Mouse (Mus musculus) mouse embryonic stem cell (cell line): ENCODE measurements around the gene Kcmf1.

Experiments used
- in situ Hi-C, 2 experiments: fragments of 300-500 bp; cut with MboI; formaldehyde crosslinking; loops; 1 replicate in 1 of 2; 3 replicates in 1 of 2; pipeline ENCODE4 v1.14.3; 2019 to 2020; ENCODE audit warnings: low sequenced_read_pairs in 2 of 2, low pct_unique_long_range_greater_than_20kb in 1 of 2, mixed read lengths in 1 of 2; ENCODE audit not compliant: unreplicated experiment in 1 of 2

Gene Kcmf1

DNA sequence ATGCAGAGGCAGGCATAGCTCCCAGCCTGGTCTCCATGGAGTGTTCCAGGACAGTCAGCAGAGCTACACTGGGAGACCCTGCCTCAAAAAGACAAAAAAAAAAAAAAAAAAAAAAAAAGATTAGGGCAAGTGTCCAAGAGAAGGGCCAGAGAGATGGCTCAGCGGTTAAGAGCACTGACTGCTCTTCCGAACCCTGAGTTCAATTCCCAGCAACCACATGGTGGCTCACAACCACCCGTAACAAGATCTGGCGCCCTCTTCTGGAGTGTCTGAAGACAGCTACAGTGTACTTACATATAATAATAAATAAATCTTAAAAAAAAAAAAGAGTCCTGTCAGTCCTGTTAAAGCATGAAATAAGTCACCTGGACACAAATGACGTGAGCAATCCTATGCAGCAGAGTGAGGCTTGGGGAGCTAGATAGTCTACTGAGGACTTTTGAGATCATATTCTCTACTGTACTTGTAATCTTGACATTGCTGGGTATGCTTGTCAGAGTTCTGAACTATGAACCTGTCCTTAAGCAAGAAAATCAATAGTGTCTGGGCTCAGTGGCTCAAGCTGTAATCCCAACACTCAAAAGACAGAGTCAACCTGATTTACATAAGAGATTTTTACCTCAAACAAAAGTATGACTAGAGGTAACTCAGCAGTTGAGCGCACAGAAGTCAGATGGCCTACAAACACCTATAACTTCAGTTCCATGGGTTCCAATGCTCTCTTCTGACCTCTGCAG is 2.6 kb upstream of the Kcmf1 start:
- in situ Hi-C loops = no loop called here

DNA sequence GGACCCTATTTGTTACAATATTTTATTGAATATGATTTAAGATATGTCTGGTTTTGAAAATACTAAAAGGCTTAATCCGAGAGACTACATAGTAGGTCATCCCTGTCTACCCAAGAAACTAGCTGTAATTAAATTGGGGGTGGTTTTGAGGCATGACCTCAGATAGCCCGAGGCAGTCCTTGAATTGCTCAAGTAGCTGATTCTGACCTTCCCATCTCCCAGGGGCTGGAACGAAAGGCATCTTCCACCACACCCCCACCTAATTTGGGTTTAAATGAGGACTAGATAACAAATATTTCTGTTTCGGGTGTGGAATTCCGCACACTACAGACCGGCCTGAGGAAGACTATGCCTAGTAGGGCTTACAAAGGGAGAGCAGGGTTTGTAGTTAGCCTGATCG is 1.2 kb upstream of the Kcmf1 start:
- in situ Hi-C loops = no loop called here

DNA sequence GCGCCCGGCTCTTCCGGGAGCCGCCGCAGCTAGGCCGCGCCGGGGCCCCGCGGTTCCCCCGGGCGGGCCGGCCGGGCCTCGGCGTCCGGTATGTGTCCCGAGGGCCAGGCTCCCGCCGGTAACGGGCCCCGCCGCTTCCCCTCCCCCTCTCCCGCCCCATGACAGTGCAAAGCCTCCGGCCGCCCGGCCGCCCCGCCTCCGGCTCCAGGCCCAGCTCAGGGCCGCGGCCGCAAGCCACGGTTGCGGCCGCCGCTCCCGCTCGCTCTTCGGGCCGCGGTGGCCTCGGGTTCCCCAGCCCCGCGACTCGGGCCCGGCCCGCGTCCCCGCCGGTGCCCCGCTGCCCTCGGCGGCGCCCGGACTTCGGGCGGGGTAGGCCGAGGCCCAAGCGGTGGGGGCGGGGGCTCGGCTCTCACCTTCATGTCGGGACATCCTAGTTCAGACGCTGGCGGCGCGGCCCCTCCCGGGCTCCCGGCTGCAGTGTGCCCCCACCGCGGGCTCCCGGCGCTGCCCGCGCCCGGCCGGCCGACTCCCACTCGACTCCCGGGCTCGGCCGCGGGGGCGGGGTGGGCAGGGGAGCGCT is 488 bp downstream of the Kcmf1 start:
- in situ Hi-C loops = no loop called here

DNA sequence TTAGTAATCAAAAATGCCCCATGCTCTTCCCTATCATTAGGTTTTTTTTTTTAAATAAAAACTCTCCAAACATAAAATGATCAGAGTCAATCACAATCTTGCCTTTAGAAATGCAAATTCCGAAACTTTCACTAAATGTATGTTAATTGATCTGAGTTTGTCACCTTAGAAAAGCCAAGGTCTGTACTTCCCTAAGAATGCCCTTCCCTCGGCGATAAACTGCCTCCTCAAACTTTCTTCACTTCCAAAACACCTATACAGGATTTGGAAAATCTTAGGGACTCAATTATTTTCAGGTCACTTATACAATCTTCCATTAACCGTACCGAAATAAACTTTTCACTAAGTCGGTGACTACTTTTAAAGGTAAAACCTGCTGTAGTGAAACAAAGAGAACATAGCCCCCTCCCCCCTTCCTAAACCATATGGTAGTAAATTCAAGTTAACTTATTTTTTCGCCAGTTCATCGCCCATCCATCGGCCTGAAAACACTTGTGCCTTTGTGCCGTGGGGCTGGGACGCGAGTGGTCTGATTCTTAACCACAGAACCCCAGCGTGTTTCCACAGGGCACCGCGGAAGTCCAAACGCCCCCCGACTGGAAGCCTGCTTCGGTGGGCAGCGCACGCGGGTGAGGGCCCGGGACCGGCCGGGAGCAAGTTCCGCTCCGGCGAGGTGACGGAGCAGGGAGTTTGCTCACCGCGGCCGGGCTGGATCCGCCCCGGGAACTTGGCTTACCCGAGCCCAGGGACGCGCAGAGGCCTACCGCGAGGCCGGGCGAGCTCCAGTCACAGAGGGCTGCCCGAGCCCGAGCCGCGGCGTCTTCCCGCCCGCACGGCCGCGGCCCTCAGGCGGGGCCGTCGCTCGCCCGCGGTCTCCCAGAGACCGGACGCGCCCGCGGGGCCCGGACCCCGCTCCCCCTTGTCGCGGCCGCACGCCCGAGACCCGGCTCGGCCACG is 1.3 kb downstream of the Kcmf1 start:
- in situ Hi-C loops = no loop called here

DNA sequence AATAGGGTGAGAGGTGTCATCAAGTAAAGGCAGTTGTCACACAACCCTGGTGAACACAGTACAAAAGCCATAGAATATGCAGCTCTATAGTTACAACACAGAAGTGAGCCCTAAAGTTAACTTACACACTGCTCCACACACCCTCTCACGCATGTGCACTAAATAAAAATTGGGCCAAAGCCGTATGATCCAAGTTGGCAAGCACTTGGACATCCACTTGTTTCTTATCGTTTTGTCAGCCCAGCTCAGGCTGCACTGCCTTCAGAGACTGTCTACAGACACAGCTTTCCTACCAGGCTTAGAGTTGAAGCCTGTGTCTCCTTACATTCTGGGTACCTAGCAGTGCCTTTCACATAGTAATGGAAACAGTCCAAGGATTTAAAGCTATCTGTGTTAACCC is 4.8 kb downstream of the Kcmf1 start:
- in situ Hi-C loops = no loop called here

DNA sequence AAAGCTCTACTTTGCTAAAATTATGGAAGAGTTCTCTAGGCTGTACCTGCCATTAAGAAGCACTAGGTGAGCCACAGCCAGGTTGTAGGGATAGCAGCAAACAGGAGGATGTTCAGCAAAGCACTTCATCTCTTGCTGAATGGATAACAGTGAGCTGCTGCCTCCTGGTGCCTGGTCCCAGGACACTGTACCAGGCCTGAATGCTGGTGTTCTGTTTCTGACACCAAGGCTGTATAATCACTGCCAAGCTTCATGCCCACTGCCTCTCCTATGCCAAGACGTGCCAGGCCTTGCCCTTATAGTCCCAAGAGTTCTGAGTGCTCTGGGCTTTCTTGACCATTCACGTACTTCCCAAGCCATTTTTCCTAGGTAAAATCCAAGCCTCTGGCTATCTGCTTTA is 8.5 kb downstream of the Kcmf1 start:
- in situ Hi-C loops = no loop called here

DNA sequence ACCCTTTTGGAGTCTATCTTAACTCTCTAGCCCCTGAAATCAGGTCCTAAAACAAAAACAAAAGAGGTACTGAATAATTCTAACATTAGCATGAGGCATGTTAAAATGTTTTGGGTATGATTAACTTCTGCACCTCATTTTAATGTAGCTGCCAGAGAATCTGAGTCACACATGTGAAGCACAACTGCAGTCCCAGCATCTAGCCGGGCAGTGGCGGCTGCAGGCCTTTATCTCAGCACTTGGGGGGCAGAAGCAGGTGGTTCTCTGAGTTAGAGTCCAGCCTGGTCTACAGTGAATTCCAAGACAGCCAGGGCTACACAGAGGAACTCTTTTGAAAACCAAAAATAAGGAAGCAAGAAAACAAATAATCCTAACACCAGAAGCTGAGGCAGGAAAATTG is 11.1 kb downstream of the Kcmf1 start:
- in situ Hi-C loops = no loop called here

DNA sequence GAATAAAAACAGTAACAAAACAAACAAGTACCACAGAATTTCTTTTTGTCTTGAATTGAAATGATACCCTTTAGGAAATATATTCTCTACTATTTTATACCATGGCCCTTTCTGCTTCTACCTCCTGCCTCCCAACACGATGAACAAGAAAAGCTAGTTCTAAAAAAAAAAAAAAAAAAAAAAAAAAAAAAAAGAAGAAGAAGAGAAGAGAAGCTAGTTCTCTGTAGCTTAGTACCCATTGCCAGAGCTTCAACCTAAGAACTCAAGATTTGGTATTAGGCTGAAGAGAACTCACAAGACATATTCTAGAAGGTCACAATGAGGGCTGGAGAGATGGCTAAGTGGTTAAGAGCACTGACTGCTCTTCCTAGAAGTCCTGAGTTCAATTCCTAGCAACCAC is 14.5 kb downstream of the Kcmf1 start:
- in situ Hi-C loops = no loop called here

DNA sequence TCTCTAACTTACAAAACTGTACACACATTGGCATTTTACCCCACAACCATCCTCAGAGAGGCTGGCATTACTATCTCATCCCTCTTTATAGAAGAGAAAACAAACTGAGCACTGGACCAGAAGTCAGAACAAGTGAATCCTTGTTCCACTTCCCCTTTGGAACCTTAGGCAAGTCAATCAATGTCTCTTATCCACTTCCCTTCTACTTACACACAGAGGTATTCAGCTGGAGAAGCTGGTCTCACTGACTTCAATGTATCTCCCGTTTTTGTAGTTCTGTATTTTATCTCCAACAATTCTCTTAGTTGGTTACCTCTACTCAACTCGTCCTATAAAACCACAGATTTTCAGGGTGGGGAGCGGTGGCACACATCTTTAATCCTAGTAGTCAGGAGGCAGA is 15.0 kb downstream of the Kcmf1 start:
- in situ Hi-C loops = no loop called here

DNA sequence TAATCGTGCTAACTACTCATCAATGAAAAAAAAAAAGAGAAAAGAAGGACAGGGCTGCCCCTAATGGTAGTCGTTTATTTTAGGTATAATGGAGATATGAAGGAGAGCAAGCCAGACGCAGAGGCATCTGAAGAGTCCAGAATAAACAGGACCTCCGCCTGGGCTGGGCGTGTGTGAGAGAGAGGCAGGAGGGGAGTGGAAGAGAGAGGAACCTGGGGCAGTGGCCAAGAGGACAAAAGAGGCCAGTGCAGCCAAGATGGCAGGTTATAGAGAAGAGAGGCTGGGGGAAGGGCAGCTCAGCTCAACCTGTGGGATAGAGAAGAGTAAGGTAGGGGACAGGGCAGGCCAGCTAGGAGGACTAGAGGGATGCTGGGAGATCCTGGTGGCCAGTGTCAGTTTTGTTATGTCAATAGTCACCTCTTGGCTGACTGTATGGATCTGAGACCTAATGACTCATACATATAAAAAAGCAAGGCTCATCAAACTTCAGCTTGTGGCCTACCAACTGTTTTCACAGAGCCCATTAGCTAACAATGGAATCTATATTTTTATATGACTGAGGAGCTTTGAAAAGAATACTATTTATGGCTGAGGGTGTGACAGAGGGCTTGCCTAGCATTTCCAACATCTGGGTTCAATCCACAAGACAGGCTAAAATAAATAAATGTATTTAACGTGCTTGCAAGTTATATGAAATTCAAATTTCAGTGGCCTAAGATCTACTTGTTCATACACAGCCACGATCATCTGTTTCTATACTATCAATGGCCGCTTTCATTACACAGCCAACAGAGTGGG is 16.9 kb downstream of the Kcmf1 start:
- in situ Hi-C loops = no loop called here

DNA sequence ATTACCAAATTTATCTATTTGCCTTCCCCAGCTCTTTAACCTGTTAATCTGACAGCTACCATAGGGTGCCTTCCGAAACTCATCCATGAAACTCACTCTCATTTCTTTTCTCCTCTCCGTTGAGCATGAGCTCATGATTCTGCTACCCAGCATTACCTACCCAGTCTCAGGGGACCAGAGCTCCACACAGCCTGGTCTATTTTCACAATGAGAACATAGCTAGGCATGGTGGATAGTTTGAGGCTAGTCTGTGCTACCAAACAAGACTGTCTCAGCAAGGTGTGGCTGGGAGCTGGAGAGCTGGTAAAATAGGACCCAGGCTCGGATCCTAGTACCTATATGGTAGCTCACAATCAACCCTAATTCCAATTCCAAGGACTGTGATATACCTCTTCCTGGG is 17.6 kb downstream of the Kcmf1 start:
- in situ Hi-C loops = no loop called here

DNA sequence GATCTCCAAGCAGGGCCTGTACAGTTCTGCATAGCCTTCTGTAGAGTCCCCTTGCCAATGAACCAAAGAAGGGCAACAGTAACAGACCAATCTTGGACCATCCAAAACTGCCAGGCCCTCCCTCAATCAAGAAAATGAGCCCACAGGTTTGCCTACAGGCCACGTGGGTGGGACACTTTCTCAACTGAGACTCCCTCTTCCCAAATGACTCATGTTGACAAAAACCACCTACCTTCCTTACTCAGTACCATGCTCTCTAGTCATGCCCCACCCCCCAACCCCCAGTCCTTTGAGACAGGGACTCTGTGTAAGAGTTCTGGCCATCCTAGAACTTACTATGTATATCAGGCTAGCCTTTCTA is 18.2 kb downstream of the Kcmf1 start:
- in situ Hi-C loops = no loop called here

DNA sequence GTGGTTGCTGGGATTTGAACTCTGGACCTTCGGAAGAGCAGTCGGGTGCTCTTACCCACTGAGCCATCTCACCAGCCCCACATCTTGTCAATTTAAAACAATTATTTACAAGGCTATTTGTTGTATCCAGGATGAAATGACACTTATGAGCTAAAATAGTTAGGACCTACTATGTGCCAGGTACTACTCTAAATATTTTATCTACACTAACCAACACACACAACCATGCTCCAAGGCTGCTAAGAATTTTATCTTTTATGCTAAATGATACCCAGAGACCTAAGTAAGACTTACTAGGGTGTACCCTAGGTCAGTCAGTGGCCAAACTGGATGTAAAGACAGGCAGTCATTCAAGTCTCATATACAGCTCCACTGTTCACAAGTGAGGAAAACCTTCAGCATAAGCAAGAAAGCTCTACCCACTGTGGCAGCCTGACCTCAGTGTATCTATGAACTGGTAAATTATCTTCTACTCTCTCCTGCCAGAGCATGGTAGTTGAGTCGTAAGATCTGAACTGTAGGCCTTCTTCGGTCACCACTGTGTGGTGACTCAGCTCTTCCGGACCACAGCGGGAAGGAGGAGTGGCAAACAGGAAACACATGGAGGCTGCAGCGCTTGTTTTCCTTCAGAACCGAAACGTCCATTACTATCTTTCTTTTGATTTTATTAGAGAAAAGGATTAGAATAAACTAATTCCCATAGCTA is 18.7 kb downstream of the Kcmf1 start:
- in situ Hi-C loops = no loop called here

DNA sequence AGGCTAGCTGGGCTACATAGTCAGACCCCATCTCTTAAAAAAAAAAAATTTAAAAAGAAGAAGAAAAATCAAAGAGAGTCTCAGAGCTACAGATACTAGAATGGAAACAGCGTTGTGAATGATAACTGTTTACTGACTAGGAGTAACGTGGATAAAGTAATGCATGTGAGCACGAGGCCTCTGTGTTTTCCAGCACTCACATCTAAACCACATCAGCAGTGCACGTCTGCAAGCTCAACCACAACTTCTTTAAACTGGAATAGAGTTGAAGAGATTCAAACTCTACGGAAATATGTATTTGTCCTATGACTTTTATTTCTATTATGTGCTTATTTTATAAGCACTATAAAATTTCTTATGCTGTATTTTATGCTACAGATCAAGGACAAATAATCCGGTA is 23.1 kb downstream of the Kcmf1 start:
- in situ Hi-C loops = no loop called here

DNA sequence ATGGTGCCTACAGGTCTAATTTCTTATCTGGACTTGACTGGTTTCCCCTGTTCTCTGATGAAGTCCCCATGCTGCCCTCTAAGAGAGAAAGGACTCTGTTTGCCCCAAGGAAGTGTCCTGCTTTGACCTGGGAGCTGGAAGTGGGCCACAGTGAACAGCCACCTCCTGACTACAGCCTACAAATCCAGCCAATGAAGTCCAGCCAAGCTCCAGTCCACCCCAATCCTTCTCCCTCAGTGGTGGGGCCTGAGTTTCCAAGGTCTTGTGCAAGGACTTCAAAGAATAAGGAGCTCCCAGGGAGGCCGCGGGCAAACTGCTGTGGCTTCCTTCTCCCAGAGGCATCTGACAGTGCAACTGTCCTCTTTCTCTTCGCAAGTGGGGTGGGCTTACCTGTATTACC is 26.4 kb downstream of the Kcmf1 start:
- in situ Hi-C loops = no loop called here

DNA sequence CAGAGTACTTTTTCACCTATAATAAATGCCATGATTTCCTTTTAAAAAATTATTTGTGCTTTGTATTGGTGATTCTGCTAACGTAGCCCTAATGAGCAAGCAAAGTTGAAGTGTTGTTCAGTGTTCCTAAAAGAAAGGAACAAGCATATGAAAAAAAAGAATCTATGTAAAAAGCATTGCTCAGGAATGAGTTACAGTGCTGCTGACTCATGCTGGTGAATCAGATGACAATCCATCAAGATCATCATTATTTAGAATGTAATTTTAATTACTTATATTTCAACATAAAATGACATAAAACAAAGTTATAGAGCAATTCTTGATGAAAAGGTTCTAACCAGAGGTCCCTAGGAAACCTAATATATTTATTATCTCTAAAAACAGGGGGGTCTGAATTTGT is 27.5 kb downstream of the Kcmf1 start:
- in situ Hi-C loops = no loop called here

DNA sequence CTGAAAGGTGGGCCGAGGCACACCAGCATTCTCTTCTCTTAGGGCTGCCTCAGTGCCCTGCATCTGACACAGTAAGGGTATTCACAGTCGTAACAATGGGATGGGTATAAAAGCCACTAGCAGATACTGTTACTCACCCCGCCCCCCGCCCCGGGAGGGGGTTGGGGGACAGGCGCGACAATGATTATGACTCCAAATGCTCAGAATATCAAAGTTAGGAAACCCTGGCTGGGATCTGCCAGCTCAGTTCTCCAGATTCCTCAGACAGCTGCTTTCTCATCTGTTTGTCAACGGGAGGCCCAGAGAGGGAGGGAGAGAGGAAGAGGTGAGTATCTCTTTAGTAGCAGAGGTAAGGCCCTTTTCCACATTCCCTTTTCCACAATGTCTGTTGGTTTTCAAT is 30.2 kb downstream of the Kcmf1 start:
- in situ Hi-C loops = no loop called here

DNA sequence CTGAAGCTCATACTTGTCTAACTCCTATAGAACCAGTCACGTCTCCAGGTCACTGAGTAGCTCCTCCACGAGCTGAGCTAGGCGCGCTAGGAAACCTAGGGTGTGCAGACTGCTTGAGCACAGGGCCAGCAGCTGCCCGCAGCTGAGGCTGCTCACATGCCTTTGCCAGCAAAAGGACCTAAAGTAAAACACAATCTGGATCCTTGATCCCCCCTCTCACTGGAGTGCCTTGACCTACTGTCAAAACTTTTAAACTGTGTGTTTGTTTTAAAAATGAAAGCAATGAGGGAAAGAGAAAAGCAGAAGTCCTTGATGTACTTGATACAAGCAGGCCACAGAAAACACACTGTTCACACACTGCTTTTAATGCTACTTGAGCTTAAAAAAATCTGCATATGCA is 31.1 kb downstream of the Kcmf1 start:
- in situ Hi-C loops = no loop called here
